Mouse (Mus musculus): Measurements from ENCODE around the gene Ptch2.
A peak's percentile ranks its signal among the peaks of the same experiment; 100 is the strongest.

DNA sequence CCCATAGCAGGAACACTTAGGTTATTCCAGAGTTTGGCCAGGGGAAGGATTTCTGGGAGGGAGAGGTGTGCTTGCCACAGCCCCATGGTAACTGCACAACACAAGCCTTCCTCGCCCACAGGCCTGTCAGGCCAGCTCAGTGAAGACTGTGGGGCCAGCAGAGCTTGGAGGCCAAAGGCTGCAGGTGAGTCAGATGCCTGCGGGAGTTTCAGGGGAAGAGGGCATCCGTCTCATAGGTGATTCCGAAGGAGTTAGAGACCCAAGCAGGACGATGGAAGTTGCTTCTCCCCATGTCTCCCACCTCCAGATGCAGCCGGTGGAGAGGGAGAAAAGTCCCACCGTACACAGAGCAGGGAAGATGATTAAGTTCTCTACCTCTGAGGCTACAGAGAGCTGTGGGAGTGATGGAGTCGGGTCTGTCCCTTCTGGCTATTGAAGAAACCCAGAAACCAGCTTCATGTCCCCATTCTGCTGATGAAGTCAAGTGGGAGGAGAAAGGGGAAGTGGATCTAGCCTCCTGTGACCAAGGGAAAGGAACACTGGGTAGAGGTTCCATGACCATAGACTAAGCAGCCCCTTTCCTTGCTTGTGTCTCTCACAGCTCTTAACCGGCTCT, 30.9 kb downstream of the Ptch2 start, which contains the start of gene Tctex1d4:
- TF ChIP-seq CTCF (IDR thresholded peaks at IDR 0.05; ENCODE audit: low read depth, low read length) (no peak), POLR2A (IDR thresholded peaks at IDR 0.05; ENCODE audit: extremely low read depth, insufficient read depth, low read length) (0 out of 2 replicates have a peak, but pooled peaks have one; percentile 40)

Data from liver, adult 2 months (tissue).